Mouse (Mus musculus): ENCODE measurements around the gene Aox1. TPM values are rescaled to one million over a fixed set of nuclear protein-coding genes. Genes with fewer than 3 reads are reported as not detected.

The Aox1 gene
- total and polyA plus RNA-seq, 3 experiments = 8.6 to 10.7 (median 9.7) TPM

DNA sequence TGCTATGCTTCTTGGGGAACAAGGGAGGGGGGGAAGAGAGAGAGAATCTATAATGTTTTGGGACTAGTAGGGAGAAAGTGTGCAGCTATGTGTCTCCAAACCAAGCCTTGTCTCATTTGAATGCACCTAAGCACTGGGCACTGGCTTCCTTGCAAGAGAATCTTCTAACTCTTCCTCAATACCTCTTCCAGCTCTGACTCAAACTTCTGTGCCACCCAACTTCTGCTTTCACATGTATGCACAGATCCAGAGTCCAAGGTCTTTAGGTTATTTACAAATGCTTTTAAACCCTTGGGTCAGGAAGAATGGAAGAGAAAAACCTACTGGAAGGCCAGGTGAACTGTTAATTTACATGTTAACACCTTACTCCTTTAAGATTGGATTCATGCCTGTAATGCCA is 83.7 kb downstream of the Aox1 start:
- Histone ChIP-seq H3K27ac (no peak overlapping the region), H3K27me3 (ENCODE audit: control insufficient read depth, insufficient read depth, low read length) (no peaks in the 10 kb centered on the region), H3K79me2 (replicated peaks; ENCODE audit: control insufficient read depth, insufficient read depth, low read length) (no peaks in the 10 kb centered on the region), H3K9ac (ENCODE audit: low read depth, low read length) (no peak overlapping the region), H3K4me1 (ENCODE audit: control insufficient read depth, insufficient read depth, low read length) (peaks cover 2% of the 10 kb centered on the region; the same call in 1 of the 2 replicates), H3K4me3 (no peak overlapping the region), H3K36me3 (ENCODE audit: control insufficient read depth, insufficient read depth, low read length) (no peaks in the 10 kb centered on the region)
- TF ChIP-seq EP300 (IDR thresholded peaks at IDR 0.05; ENCODE audit: insufficient read depth, low read depth, low read length) (no peak), CTCF (IDR thresholded peaks at IDR 0.05) (no peak), POLR2A (IDR thresholded peaks at IDR 0.05; ENCODE audit: insufficient read depth, low read depth, low read length) (no peak)
- intact Hi-C loops (cut with DNase I) = loop anchor here (10.0 kb wide), 1 partner anchor 689 kb away; no protein-coding TSS in a partner anchor
- no peak for DNase-seq

DNA sequence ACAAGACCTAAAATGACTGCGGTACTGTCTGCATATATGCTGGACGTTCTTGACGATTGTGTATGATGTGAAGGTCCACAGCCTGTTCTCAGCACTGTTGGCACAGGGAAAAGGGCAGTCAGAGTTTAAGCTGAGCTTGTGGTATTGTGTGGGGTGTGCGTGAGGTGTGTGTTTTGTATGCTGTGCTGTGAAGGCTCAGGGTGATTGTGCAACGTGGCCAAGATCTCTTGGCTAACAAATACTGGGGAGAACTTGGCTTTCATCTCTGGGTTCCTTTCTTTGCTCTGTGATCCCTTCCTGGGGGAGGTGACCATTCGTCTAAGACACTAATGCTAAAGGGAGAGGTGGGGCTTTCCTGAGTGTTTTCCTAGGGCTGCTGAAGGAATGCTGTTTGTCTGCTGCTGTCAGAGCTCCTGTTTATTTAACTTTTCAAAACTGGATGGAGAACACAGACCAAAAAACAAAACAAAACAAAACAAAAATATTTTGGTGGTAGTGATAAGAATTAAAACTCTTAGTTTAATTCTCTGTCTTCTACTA is 84.4 kb downstream of the Aox1 start:
- peaks cover 2% of the 10 kb centered on the region; the same call in 1 of the 2 replicates for H3K4me1 ChIP-seq (ENCODE audit: control insufficient read depth, insufficient read depth, low read length)
- 64% methylated on average over 6 of the region's 6 CpGs for WGBS
- no peak for DNase-seq
- H3K27ac ChIP-seq = no peak overlapping the region
- no peak overlapping the region for H3K4me3 ChIP-seq
- intact Hi-C loops (cut with DNase I) = loop anchor here (10.0 kb wide), 1 partner anchor 689 kb away; no protein-coding TSS in a partner anchor
- no peaks in the 10 kb centered on the region for H3K79me2 ChIP-seq (replicated peaks; ENCODE audit: control insufficient read depth, insufficient read depth, low read length)
- H3K36me3 ChIP-seq (ENCODE audit: control insufficient read depth, insufficient read depth, low read length) = no peaks in the 10 kb centered on the region
- no peaks in the 10 kb centered on the region for H3K27me3 ChIP-seq (ENCODE audit: control insufficient read depth, insufficient read depth, low read length)
- TF ChIP-seq EP300 (IDR thresholded peaks at IDR 0.05; ENCODE audit: insufficient read depth, low read depth, low read length) (no peak), CTCF (IDR thresholded peaks at IDR 0.05) (no peak), POLR2A (IDR thresholded peaks at IDR 0.05; ENCODE audit: insufficient read depth, low read depth, low read length) (no peak)
- no peak overlapping the region for H3K9ac ChIP-seq (ENCODE audit: low read depth, low read length)

DNA sequence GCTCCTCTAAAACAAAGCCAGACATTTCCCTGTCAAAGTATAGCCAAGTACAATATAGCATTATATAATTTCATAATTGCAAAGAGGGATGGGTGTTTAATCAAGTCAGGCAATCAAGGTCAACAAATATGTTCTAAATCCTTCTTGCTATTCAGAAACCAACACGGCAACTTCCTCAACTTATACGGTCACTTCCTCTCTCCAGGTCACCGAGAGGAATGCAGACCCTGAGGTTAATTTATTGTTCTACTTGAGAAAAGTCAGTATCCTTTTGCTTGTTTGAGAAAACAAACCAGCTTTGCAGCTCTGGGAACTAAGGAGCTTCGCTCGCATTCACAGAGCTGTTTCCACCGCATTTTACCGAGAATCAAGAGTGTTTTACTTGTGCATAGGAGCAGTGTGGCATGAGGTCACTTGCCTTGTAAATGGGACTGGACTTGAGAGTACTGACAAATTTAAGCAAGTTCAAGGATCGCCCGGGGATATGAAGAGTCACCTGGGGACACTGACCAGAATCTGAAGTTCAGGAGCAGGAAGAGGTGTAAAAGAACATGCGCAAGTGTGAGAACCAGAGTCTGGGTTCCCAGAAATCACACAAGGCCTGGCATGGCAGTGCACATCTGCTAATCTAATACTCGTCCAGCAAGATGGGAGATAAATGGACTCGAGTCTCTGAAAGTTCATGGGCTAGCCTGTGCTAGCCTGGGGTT is 85.1 kb downstream of the Aox1 start:
- Histone ChIP-seq H3K4me3 (no peak overlapping the region), H3K27me3 (ENCODE audit: control insufficient read depth, insufficient read depth, low read length) (no peaks in the 10 kb centered on the region), H3K4me1 (ENCODE audit: control insufficient read depth, insufficient read depth, low read length) (peaks cover 2% of the 10 kb centered on the region; the same call in 1 of the 2 replicates), H3K27ac (no peak overlapping the region), H3K36me3 (ENCODE audit: control insufficient read depth, insufficient read depth, low read length) (no peaks in the 10 kb centered on the region), H3K9ac (ENCODE audit: low read depth, low read length) (no peak overlapping the region), H3K79me2 (replicated peaks; ENCODE audit: control insufficient read depth, insufficient read depth, low read length) (no peaks in the 10 kb centered on the region)
- DNase-seq = no peak
- TF ChIP-seq CTCF (IDR thresholded peaks at IDR 0.05) = no peak
- no peak for TF ChIP-seq POLR2A (IDR thresholded peaks at IDR 0.05; ENCODE audit: insufficient read depth, low read depth, low read length)
- TF ChIP-seq EP300 (IDR thresholded peaks at IDR 0.05; ENCODE audit: insufficient read depth, low read depth, low read length) = no peak
- WGBS = 67% methylated on average over 12 of the region's 12 CpGs
- intact Hi-C loops (cut with DNase I) = loop anchor here (10.0 kb wide), 1 partner anchor 690 kb away; no protein-coding TSS in a partner anchor

DNA sequence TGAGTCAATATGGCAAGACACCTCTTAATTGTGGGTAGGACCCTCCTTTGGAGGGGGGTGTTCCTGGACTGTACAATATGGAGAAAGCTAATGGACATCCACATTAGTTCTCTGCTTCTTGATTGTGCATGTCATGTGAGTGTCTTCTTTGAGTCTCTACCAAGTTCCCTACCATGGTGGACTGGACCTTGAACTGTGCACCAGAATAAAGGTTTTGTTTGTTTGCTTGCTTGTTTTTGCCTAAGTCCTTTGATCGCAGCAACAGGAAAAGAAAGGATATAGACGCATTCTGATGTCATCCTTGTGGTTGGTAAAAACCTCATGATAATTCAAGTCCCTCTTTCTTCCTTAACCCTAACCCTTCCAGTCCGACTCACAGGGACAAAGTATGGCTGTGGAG is 88.5 kb downstream of the Aox1 start:
- Histone ChIP-seq H3K27ac (no peak overlapping the region), H3K36me3 (ENCODE audit: control insufficient read depth, insufficient read depth, low read length) (no peaks in the 10 kb centered on the region), H3K4me1 (ENCODE audit: control insufficient read depth, insufficient read depth, low read length) (no peaks in the 10 kb centered on the region), H3K9ac (ENCODE audit: low read depth, low read length) (no peak overlapping the region), H3K4me3 (no peak overlapping the region), H3K79me2 (replicated peaks; ENCODE audit: control insufficient read depth, insufficient read depth, low read length) (no peaks in the 10 kb centered on the region), H3K27me3 (ENCODE audit: control insufficient read depth, insufficient read depth, low read length) (no peaks in the 10 kb centered on the region)
- intact Hi-C loops (cut with DNase I) = loop anchor here (10.0 kb wide), 1 partner anchor 693 kb away; no protein-coding TSS in a partner anchor
- TF ChIP-seq POLR2A (IDR thresholded peaks at IDR 0.05; ENCODE audit: insufficient read depth, low read depth, low read length) (no peak), EP300 (IDR thresholded peaks at IDR 0.05; ENCODE audit: insufficient read depth, low read depth, low read length) (no peak), CTCF (IDR thresholded peaks at IDR 0.05) (no peak)
- WGBS = 83% methylated on average over 3 of the region's 3 CpGs
- no peak for DNase-seq

DNA sequence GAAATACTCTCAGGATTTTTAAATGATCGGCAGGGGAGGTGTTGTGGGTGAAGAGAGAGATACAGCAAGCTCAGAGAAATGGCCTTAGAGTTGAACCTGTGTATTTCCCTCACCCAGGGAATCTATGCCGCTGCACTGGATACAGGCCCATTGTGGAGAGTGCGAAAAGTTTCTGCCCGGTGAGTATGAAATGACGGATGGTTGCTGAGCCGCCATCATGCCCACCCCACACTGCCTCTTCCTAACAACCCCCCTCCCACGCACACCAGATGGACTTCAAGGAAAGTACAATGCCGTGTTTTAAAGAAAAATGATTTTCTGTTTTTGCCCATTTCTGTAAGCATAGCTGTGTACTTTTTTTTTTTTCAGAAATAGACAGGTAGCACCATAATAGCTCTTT is 95.2 kb downstream of the Aox1 start:
- Histone ChIP-seq H3K79me2 (replicated peaks; ENCODE audit: control insufficient read depth, insufficient read depth, low read length) (no peaks in the 10 kb centered on the region), H3K27me3 (ENCODE audit: control insufficient read depth, insufficient read depth, low read length) (no peaks in the 10 kb centered on the region), H3K36me3 (ENCODE audit: control insufficient read depth, insufficient read depth, low read length) (no peaks in the 10 kb centered on the region), H3K27ac (no peak overlapping the region), H3K4me3 (no peak overlapping the region), H3K4me1 (ENCODE audit: control insufficient read depth, insufficient read depth, low read length) (no peaks in the 10 kb centered on the region), H3K9ac (ENCODE audit: low read depth, low read length) (no peak overlapping the region)
- TF ChIP-seq EP300 (IDR thresholded peaks at IDR 0.05; ENCODE audit: insufficient read depth, low read depth, low read length) = no peak
- no peak for TF ChIP-seq CTCF (IDR thresholded peaks at IDR 0.05)
- no peak for TF ChIP-seq POLR2A (IDR thresholded peaks at IDR 0.05; ENCODE audit: insufficient read depth, low read depth, low read length)
- WGBS = 86% methylated on average over 8 of the region's 8 CpGs
- no peak for DNase-seq
- intact Hi-C loops (cut with DNase I) = no loop called here

DNA sequence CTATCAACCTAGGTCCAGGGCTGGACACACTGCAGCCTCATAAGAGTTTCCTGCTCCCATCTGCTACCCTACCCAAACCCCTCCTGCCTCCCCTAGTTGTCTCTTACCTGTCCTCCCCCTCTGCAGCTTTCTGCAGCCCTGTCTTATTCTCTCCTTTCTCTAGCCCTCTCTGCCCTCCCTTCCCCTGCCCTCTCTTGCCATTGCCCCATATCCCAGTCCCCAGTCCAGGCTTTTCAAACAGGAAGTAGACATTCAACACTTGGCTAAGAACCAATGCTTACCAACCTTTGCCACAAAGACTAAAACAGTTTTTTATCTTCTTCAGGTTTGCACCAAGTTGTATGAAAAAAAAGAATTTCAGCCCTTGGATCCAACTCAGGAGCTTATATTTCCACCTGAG is 108.2 kb downstream of the Aox1 start:
- Histone ChIP-seq H3K36me3 (ENCODE audit: control insufficient read depth, insufficient read depth, low read length) (no peaks in the 10 kb centered on the region), H3K27me3 (ENCODE audit: control insufficient read depth, insufficient read depth, low read length) (no peaks in the 10 kb centered on the region), H3K79me2 (replicated peaks; ENCODE audit: control insufficient read depth, insufficient read depth, low read length) (no peaks in the 10 kb centered on the region), H3K9ac (ENCODE audit: low read depth, low read length) (no peak overlapping the region), H3K27ac (no peak overlapping the region), H3K4me1 (ENCODE audit: control insufficient read depth, insufficient read depth, low read length) (no peaks in the 10 kb centered on the region), H3K4me3 (no peak overlapping the region)
- no peak for DNase-seq
- TF ChIP-seq POLR2A (IDR thresholded peaks at IDR 0.05; ENCODE audit: insufficient read depth, low read depth, low read length) (no peak), CTCF (IDR thresholded peaks at IDR 0.05) (no peak), EP300 (IDR thresholded peaks at IDR 0.05; ENCODE audit: insufficient read depth, low read depth, low read length) (no peak)
- intact Hi-C loops (cut with DNase I) = no loop called here
